Mouse (Mus musculus): ENCODE measurements around the gene Col25a1. TPM values are rescaled to one million over a fixed set of nuclear protein-coding genes. Genes with fewer than 3 reads are reported as not detected.

The Col25a1 gene
- polyA plus RNA-seq, 1 experiment from 2014 or later: 6.7 TPM

GRCm38 (mm10) chr3:130370167-130370566 lies 238.9 kb downstream of the Col25a1 start:
- 43% methylated on average over 5 of the region's 5 CpGs for WGBS
- H3K9ac ChIP-seq (replicated peaks): no peak overlapping the region

GRCm38 (mm10) chr3:130373145-130373544 lies 241.8 kb downstream of the Col25a1 start:
- H3K36me3 ChIP-seq: no peaks in the 10 kb centered on the region
- no peak for ATAC-seq (ENCODE audit: low FRiP score, low read depth)
- H3K27ac ChIP-seq (replicated peaks): no peak overlapping the region
- H3K4me2 ChIP-seq (replicated peaks): no peak overlapping the region
- peaks cover 8% of the 10 kb centered on the region; the same call in 1 of the 2 replicates for H3K4me1 ChIP-seq
- no peak overlapping the region for H3K9ac ChIP-seq (replicated peaks)
- H3K4me3 ChIP-seq: no peak overlapping the region
- H3K27me3 ChIP-seq: no peaks in the 10 kb centered on the region
- 46% methylated on average over 7 of the region's 7 CpGs for WGBS
- H3K9me3 ChIP-seq: no peaks in the 10 kb centered on the region

More at GRCm38 (mm10) chr3:130370167-130370566, 238.9 kb downstream of the Col25a1 start:
- no peaks in the 10 kb centered on the region for H3K36me3 ChIP-seq
- H3K27me3 ChIP-seq: no peaks in the 10 kb centered on the region
- no peak for ATAC-seq (ENCODE audit: low FRiP score, low read depth)
- H3K4me2 ChIP-seq (replicated peaks): no peak overlapping the region
- no peak overlapping the region for H3K4me3 ChIP-seq
- H3K9me3 ChIP-seq: no peaks in the 10 kb centered on the region
- peaks cover 8% of the 10 kb centered on the region; the same call in 1 of the 2 replicates for H3K4me1 ChIP-seq
- no peak overlapping the region for H3K27ac ChIP-seq (replicated peaks)

GRCm38 (mm10) chr3:130374620-130375341 lies 243.5 kb downstream of the Col25a1 start:
- H3K27ac ChIP-seq (replicated peaks): no peak overlapping the region
- H3K4me2 ChIP-seq (replicated peaks): no peak overlapping the region
- peaks cover 4% of the 10 kb centered on the region; the same call in 1 of the 2 replicates for H3K4me1 ChIP-seq
- 76% methylated on average over 3 of the region's 3 CpGs for WGBS
- H3K9me3 ChIP-seq: no peaks in the 10 kb centered on the region
- ATAC-seq (ENCODE audit: low FRiP score, low read depth): 0 out of 2 replicates have a peak, but pooled peaks have one; percentile 19
- no peak overlapping the region for H3K4me3 ChIP-seq
- no peaks in the 10 kb centered on the region for H3K27me3 ChIP-seq
- H3K9ac ChIP-seq (replicated peaks): no peak overlapping the region
- H3K36me3 ChIP-seq: no peaks in the 10 kb centered on the region

- Histone ChIP-seq H3K4me2 (replicated peaks) (no peak overlapping the region), H3K27ac (replicated peaks) (no peak overlapping the region), H3K9ac (replicated peaks) (no peak overlapping the region), H3K9me3 (no peaks in the 10 kb centered on the region), H3K27me3 (no peaks in the 10 kb centered on the region), H3K36me3 (no peaks in the 10 kb centered on the region), H3K4me3 (no peak overlapping the region), H3K4me1 (peaks cover 4% of the 10 kb centered on the region; the same call in 1 of the 2 replicates)
- WGBS: 90% methylated on average over 5 of the region's 5 CpGs
- ATAC-seq (ENCODE audit: low FRiP score, low read depth): no peak
Measured at GRCm38 (mm10) chr3:130377786-130378185, 246.5 kb downstream of the Col25a1 start.

- no peak overlapping the region for H3K9ac ChIP-seq (replicated peaks)
- H3K4me3 ChIP-seq: no peak overlapping the region
- ATAC-seq (ENCODE audit: low FRiP score, low read depth): no peak
- no peaks in the 10 kb centered on the region for H3K9me3 ChIP-seq
- no peaks in the 10 kb centered on the region for H3K27me3 ChIP-seq
- 48% methylated on average over 9 of the region's 9 CpGs for WGBS
- peaks cover 4% of the 10 kb centered on the region; the same call in 1 of the 2 replicates for H3K4me1 ChIP-seq
- no peak overlapping the region for H3K4me2 ChIP-seq (replicated peaks)
- H3K36me3 ChIP-seq: no peaks in the 10 kb centered on the region
- H3K27ac ChIP-seq (replicated peaks): no peak overlapping the region
Measured at GRCm38 (mm10) chr3:130378626-130379025, 247.3 kb downstream of the Col25a1 start.

GRCm38 (mm10) chr3:130380299-130380845 lies 249.1 kb downstream of the Col25a1 start:
- Histone ChIP-seq H3K4me1 (peaks cover 4% of the 10 kb centered on the region; the same call in 1 of the 2 replicates), H3K4me3 (no peak overlapping the region), H3K27me3 (no peaks in the 10 kb centered on the region), H3K27ac (replicated peaks) (no peak overlapping the region; the same call in 1 of the 2 replicates), H3K36me3 (no peaks in the 10 kb centered on the region), H3K9me3 (no peaks in the 10 kb centered on the region), H3K4me2 (replicated peaks) (no peak overlapping the region), H3K9ac (replicated peaks) (no peak overlapping the region)
- ATAC-seq (ENCODE audit: low FRiP score, low read depth): 0 out of 2 replicates have a peak, but pooled peaks have one; percentile 27
- 72% methylated on average over 5 of the region's 5 CpGs for WGBS

- ATAC-seq (ENCODE audit: low FRiP score, low read depth): no peak
- no peak overlapping the region for H3K4me2 ChIP-seq (replicated peaks)
- no peaks in the 10 kb centered on the region for H3K9me3 ChIP-seq
- 94% methylated on average over 5 of the region's 5 CpGs for WGBS
- H3K4me1 ChIP-seq: peaks cover 4% of the 10 kb centered on the region; the same call in 1 of the 2 replicates
- H3K27me3 ChIP-seq: no peaks in the 10 kb centered on the region
- H3K27ac ChIP-seq (replicated peaks): no peak overlapping the region
- no peak overlapping the region for H3K4me3 ChIP-seq
- H3K9ac ChIP-seq (replicated peaks): no peak overlapping the region
- no peaks in the 10 kb centered on the region for H3K36me3 ChIP-seq
Measured at GRCm38 (mm10) chr3:130381691-130382090, 250.4 kb downstream of the Col25a1 start.

GRCm38 (mm10) chr3:130385856-130386255 lies 254.6 kb downstream of the Col25a1 start:
- Histone ChIP-seq H3K27me3 (no peaks in the 10 kb centered on the region), H3K4me1 (no peaks in the 10 kb centered on the region), H3K4me3 (no peak overlapping the region), H3K36me3 (no peaks in the 10 kb centered on the region), H3K9me3 (no peaks in the 10 kb centered on the region), H3K27ac (replicated peaks) (no peak overlapping the region), H3K9ac (replicated peaks) (no peak overlapping the region), H3K4me2 (replicated peaks) (no peak overlapping the region)
- 80% methylated on average over 4 of the region's 4 CpGs for WGBS
- no peak for ATAC-seq (ENCODE audit: low FRiP score, low read depth)

- no peak overlapping the region for H3K9ac ChIP-seq (replicated peaks)
- WGBS: 83% methylated on average over 4 of the region's 4 CpGs
- no peaks in the 10 kb centered on the region for H3K9me3 ChIP-seq
- H3K36me3 ChIP-seq: no peaks in the 10 kb centered on the region
- H3K4me1 ChIP-seq: no peaks in the 10 kb centered on the region
- no peak overlapping the region for H3K4me2 ChIP-seq (replicated peaks)
- H3K27ac ChIP-seq (replicated peaks): no peak overlapping the region
- no peak for ATAC-seq (ENCODE audit: low FRiP score, low read depth)
- no peak overlapping the region for H3K4me3 ChIP-seq
- H3K27me3 ChIP-seq: no peaks in the 10 kb centered on the region
Measured at GRCm38 (mm10) chr3:130387156-130387555, 255.9 kb downstream of the Col25a1 start.

GRCm38 (mm10) chr3:130389261-130389975 lies 258.1 kb downstream of the Col25a1 start:
- H3K4me3 ChIP-seq: no peak overlapping the region
- no peak for ATAC-seq (ENCODE audit: low FRiP score, low read depth)
- no peak overlapping the region for H3K27ac ChIP-seq (replicated peaks)
- no peak overlapping the region for H3K9ac ChIP-seq (replicated peaks)
- no peak overlapping the region for H3K4me2 ChIP-seq (replicated peaks)
- WGBS: 81% methylated on average over 14 of the region's 14 CpGs
- H3K36me3 ChIP-seq: no peaks in the 10 kb centered on the region
- no peaks in the 10 kb centered on the region for H3K9me3 ChIP-seq
- no peaks in the 10 kb centered on the region for H3K4me1 ChIP-seq
- no peaks in the 10 kb centered on the region for H3K27me3 ChIP-seq

- Histone ChIP-seq H3K27me3 (no peaks in the 10 kb centered on the region), H3K9me3 (no peaks in the 10 kb centered on the region), H3K4me1 (0 out of 2 replicates have a peak, but pooled peaks cover 7% of the 10 kb centered on the region), H3K9ac (replicated peaks) (no peak overlapping the region), H3K36me3 (no peaks in the 10 kb centered on the region), H3K27ac (replicated peaks) (no peak overlapping the region), H3K4me3 (no peak overlapping the region), H3K4me2 (replicated peaks) (no peak overlapping the region)
- no peak for ATAC-seq (ENCODE audit: low FRiP score, low read depth)
Measured at GRCm38 (mm10) chr3:130396636-130397035, 265.3 kb downstream of the Col25a1 start.
